Mouse (Mus musculus) urinary bladder, postnatal 25 days (tissue): ENCODE measurements around the gene Prdm2.

Experiments
- DNase-seq: peaks from one replicate; pipeline ENCODE4 v3.0.0; 2022; ENCODE audit warnings: low spot score

Gene Prdm2

DNA sequence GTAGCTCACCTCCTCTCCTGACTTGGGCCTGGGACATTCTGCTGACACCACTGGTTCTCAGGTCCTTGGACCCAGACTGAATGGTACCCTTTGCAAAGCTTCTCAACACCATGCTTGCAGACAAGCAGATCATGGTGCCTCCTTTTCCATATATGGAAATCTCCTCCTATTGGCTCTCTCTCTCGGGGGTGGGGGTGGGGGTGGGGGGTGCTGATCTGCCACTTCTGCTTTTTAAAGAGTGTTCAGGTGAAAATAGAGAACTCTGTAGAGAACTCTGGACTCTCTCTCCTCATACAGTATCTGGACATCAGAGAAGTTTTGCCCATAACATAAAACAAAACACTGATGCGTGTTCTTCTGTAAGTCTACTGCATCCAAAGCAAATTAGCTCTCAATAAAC lies 106.2 kb downstream of the Prdm2 start:
- no peak for DNase-seq

DNA sequence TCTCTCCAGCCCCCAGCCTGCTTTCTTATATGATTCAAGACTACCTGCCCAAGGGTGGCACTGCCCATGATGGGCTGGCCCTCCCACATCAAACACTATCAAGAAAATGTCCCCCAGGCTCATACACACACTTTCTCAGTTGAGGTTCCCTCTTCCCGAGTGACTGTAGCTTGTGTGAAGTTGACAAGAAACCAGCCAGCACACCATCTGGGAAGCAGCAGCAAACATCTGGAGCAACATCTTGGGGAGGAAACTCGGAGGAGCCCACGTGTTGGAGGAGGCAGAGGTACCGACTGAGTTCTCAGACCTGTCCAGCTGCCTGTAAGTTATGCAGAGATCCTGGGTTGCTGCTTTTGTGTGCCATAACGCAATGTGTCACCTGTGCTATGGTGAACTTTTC lies 108.1 kb downstream of the Prdm2 start:
- no peak for DNase-seq

DNA sequence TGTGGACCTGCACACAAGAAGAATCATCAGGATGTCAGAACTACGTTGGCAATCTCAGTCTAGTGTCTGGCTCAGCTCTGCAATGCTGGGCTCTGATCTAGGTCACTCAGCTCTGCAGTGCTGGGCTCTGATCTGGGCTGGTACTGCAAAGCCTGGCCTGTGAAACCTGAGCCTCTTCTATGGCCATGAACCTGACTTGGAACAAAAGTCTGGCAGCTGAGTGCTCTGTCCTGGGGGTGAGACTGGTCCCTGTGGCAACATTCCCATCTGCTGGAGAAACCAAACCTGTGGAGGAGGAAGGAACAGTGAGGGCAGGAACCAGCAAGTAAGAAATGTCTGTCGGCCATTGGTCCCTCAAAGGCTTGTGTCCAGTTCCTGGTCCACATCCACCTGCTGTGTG lies 109.0 kb downstream of the Prdm2 start:
- DNase-seq, result no peak

DNA sequence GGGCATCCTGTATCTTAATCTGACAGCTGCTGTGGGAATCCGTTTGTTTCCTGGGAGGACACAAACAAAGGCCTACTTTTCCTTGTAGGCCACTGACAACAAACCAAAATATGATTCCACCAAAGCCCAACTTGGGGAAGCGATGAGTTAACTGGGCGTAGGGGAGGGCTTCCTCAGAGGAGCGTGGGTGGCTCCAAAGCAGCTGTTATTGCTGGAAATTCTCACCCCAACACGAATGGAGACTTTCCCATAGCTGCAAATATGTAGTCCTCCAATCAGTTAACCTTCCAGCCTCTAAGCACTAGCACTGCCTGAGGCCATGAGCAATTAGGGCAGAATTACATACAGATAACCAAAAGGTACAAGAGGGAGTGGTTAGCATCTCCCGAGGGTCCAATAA lies 112.6 kb downstream of the Prdm2 start:
- no peak for DNase-seq

DNA sequence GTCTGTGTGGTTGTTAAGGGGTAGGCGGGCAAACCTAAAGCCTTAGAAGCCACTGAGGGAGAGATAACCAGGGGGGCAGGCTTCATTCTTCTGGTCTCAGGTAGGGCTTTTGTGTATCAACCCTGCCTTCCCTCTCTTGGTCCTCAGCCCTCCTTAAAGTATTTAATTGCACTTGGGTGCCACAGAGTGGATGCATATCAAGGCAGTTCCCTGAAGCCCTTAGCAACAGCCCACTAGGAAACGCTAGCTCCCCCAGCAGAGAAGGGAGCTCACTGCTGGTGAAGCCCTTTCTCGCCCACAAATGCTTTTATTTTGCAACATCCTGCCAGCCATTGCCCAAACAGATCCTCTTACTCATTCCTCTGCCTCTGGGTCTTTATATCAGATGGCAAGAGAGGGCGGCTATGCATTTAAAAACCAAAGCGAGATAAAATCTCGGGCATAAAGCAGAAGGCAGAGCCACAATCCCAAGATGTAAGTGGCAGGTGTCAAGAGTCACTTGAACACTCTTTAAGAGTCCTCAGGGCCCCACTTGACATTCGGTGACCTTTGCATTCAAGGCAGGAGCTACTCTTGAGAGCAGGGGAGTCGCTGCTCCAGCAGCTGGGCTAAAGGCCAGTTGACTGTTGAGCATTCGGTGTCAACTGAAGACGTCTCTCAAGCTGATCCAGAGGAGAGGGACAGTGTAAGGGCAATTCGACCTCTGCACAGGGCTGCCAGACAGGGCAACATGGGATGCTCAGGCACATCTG lies 113.3 kb downstream of the Prdm2 start:
- DNase-seq, result no peak

DNA sequence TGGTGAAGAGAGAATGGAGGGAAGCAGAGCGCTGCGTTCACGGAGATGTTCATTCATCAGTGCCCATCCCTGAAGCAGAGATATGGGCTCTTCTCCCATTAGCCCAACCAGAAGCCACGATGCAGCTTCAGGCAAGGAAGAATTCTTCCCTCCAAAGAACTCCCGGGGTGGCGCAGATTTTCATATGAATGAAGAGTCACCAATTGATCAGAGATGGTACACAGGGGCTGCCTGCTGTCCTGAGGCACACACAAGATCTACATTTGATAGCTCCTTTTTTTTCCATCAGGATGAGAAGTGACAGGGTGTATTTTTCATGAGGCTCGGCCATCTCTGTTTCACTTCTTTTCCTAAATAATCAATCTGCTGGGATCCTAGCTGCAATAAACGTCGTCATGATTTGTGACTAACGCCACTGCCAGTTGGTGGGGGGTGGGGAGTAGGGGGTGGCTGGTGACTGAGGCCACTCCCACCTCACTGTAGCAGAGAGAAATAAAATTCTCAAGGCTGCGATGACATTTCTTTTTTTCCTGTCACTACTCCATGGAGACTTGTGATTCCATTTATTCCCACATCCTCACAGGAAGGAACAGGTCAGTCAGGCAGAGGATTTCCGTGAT lies 120.6 kb downstream of the Prdm2 start:
- DNase-seq, result no peak

DNA sequence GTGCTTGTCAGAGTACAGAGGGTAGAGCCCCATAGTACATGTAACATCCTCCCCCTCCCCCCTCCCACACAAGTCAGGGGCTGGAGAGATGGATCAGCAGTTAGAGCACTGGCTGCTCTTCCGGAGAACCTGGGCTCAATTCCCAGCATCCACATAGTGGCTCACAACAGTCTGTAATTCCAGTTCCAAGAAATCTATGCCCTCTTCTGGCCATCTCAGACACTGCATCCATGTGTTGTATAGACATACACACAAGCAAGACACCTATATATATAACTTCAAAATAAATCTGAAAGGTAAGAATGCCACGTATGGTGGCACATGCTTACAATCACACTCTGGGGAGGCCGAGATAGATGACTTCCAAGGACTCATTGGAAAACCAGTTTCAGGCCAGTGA lies 122.2 kb downstream of the Prdm2 start:
- DNase-seq, result no peak

DNA sequence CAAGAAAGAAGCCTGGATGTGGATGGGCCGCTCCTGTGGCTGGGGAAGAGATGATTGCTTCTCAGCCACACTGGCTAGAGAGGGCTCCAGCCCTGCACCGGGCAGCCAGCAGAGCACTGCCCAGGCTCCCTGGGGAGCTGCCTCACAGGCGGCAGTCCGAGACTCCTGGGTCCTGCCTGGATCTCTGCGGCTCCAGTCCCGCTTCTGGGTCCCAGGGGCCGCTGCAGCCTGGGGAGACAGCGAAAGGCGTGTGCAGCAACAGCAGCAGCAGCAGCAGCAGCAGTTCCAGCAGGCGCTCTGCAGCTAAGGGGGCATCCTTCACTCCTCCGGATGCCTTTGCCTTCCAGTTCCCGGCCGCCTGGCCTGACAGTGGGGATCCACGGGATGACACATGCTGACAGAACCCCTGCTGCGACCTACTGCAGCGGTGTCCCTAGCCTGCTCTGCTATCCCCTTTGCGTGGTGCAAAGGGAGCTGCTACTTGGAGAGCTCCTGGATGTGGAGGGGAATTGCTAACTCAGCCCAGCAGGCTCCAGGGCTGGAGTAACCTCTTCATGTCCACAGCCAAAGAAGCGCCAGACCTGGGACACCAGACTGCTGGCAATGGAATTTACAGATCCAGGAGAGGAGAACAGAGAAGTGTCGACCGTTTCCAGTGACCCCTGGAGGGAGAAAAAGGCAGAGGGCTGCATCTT lies 138.6 kb downstream of the Prdm2 start:
- no peak for DNase-seq

DNA sequence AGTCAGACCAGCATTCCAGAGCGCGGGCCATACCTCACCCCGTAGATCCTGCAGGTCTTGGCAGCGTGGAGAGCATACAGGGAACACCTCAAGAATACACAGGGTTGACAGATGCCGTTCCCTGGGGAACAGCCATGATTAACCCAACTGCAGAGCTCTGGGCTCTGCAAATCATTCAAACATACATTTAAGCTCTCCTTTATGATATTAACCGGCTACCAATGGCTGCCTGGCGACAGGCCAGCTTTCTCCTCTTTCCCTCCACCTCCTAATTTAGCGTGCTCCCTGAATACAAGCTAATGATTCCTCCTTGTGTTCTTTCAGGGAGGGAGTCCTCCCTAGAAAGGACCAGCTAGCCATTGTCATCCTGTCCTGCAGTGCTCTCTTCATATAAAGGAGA lies 141.0 kb downstream of the Prdm2 start:
- DNase-seq, result no peak

DNA sequence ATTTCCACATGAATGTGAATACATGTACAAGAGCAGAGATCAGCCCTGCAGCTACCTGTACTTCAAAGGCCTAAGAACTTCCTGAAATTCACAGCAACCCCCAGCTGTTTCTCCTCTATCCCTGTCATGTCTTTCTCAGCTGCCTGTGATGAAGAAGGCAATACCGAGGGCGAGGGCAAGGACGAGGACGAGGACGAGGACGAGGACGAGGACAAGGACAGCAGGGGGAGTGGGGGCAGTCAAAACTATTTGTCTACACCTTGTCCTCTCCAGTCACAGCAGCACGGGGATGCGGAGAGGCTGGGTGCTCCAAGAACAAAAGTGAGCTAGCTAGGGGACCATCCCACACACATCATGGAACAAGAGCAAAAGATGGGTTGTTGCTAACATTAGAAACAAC lies 145.8 kb downstream of the Prdm2 start:
- no peak for DNase-seq

DNA sequence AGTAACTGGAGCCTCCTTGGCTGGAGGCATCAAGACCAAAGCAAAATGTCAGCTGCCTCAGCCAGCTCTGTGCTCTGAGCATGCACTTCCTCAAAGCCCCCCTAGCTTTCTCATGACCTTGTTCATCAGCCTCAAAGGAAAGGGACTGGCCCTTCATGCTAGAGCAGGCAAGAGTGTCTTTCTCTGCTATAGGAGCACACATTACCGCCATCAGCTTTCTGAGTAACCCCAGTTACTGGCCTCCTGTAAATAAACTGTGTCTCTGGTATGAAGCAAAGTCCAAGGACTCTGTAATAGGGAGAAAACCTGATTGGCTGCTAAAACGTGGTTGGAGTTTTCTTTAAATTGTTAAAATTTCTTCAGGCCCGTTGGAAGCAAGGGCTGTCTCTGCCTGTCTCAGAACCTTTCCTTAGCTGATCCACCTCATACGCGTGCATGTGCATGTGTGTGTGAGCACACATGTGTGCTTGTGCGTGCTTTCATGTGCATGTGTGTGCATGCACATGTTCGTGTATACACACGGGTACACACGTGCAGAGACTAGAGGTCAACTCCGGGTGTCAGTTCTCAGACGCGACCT lies 153.9 kb downstream of the Prdm2 start:
- no peak for DNase-seq
